Mouse (Mus musculus): ENCODE results near the gene Nfyc. TPM values are rescaled to one million over a fixed set of nuclear protein-coding genes. Genes with fewer than 3 reads are reported as not detected.

The Nfyc gene
- polyA plus RNA-seq, 1 experiment from 2014 or later: 126 TPM

DNA sequence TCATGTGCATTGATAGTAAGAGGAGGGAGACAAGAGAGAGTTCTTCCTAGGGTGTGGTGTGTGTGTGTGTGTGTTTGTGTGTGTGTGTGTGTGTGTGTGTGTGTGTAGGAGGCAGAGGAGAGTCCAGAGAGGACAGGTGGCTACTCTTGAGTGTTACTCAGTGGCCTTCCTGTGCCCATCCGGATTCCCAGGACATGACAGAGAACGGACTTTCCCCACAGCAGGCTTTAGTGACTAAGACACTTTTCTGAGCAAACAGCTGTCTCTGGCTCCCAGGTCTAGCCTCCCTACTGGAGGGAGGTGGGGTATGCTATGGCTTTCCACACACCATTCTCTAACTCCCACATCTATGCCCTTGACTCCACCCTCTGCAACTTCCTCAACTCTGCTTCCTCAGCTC, 81.8 kb downstream of the Nfyc start:
- H3K27me3 ChIP-seq (ENCODE audit: control insufficient read depth, insufficient read depth, low read length): peaks cover 40% of the 10 kb centered on the region

DNA sequence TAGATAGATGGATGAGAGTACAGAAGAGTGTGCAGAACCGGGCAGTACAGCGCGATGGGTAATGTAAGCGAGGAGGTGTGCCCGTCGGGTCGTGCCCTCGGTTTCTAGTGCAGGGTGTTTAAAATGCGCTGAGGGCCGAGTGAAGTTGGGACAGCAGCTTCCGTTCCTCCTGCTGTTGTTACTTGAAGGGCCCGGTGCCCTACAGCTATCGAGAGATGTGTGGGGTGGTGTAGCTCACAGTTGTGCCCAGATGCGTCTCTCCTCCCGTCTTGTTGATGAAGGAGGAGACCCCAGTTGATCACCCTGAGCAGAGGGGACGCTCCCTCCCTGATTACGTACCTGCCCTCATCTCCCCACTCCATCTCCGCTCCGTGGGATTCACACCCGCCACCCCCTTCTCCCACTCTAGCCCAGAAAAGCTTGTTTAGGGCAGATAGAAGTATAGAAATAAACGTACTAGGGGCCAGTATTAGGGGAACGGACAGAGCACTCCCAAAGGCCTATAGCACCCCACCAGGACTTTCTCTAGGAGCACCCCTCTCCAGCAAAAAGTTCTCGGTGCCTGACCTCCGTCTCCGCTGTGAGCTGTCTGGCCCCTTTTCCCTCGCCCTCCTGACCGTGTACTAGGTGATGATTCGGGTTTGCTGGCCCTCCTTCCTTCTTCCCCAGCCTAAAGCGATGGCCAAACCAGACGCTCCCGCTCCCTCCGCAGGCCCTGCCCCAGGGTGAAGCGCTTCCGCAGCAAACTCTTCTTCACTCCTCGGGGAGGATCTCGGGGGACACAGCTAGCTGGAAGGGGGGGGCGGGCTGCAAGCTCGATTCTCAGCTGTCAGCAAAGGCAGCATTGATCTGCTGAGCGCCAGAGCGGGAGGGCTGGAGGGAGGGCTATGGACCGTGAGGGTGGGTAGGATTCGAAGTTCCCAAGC, 83.2 kb downstream of the Nfyc start, which contains the start of gene Kcnq4:
Gene Kcnq4 (minus strand): TSS at position 672 of the 926 bp plus-strand sequence.
- Histone ChIP-seq H3K27ac (ENCODE audit: low read depth, low read length) (no peak within 1 kb of the TSS), H3K4me3 (ENCODE audit: low read depth, low read length) (peak within 1 kb of the TSS; percentile 67), H3K9me3 (ENCODE audit: control insufficient read depth, low read length) (no peaks in the 10 kb centered on the region), H3K27me3 (ENCODE audit: control insufficient read depth, insufficient read depth, low read length) (peaks cover 40% of the 10 kb centered on the region), H3K4me2 (ENCODE audit: low read depth) (peak within 1 kb of the TSS; percentile 100), H3K4me1 (ENCODE audit: control insufficient read depth, insufficient read depth, low read length) (0 out of 2 replicates have a peak, but pooled peaks cover 7% of the 10 kb centered on the region), H3K36me3 (ENCODE audit: control insufficient read depth, insufficient read depth, low read length) (no peaks in the 10 kb centered on the region), H3K9ac (ENCODE audit: low read length) (peak within 1 kb of the TSS; percentile 60)
- under 1% methylated on average over 42 of the region's 42 CpGs for WGBS
- 0 out of 2 replicates have a peak, but pooled peaks have one; percentile 10 for ATAC-seq (ENCODE audit: insufficient read depth, low FRiP score, low TSS enrichment)
- DNase-seq (ENCODE audit: low spot score): no peak

More for the DNA sequence above, 81.8 kb downstream of the Nfyc start:
- WGBS: 28% methylated on average over 2 of the region's 2 CpGs
- 0 out of 2 replicates have a peak, but pooled peaks cover 7% of the 10 kb centered on the region for H3K4me1 ChIP-seq (ENCODE audit: control insufficient read depth, insufficient read depth, low read length)
- ATAC-seq (ENCODE audit: insufficient read depth, low FRiP score, low TSS enrichment) (no peak), DNase-seq (ENCODE audit: low spot score) (no peak)
- H3K9ac ChIP-seq (ENCODE audit: low read length): no peak overlapping the region
- H3K4me2 ChIP-seq (ENCODE audit: low read depth): no peak overlapping the region
- H3K27ac ChIP-seq (ENCODE audit: low read depth, low read length): no peak overlapping the region
- no peak overlapping the region for H3K4me3 ChIP-seq (ENCODE audit: low read depth, low read length)
- H3K36me3 ChIP-seq (ENCODE audit: control insufficient read depth, insufficient read depth, low read length): no peaks in the 10 kb centered on the region
- H3K9me3 ChIP-seq (ENCODE audit: control insufficient read depth, low read length): no peaks in the 10 kb centered on the region

DNA sequence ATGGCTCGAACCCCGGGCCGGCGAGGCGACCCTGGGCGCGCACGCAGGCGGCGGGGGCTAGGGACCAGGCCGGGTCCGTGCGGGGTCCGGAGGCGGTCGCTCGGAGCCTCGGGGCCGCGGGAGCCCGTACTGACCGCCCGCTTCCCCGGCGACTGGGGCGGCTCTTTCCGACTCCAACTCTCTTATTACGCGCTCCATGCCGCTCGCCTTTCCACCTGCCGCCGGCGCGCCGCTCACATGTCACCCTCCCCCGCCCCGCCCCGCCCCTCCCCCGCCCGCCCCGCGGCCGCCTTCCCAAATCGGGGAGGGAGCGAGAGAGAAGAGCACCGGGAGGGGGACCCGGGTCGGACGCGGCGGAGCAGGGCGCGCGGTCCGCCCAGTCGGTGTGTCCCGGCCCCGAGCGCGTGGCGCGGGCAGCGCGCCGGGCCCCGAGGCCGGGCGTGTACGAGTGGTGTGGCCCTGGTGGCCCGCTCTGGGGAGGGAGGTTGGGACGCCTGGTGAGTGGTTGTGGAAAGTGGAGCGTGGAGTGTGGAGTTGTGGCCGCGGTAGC, 84.1 kb downstream of the Nfyc start:
- Histone ChIP-seq H3K9me3 (ENCODE audit: control insufficient read depth, low read length) (no peaks in the 10 kb centered on the region), H3K27ac (ENCODE audit: low read depth, low read length) (no peak overlapping the region), H3K27me3 (ENCODE audit: control insufficient read depth, insufficient read depth, low read length) (peaks cover 40% of the 10 kb centered on the region), H3K36me3 (ENCODE audit: control insufficient read depth, insufficient read depth, low read length) (no peaks in the 10 kb centered on the region), H3K4me3 (ENCODE audit: low read depth, low read length) (peak overlapping the region; percentile 67), H3K4me1 (ENCODE audit: control insufficient read depth, insufficient read depth, low read length) (0 out of 2 replicates have a peak, but pooled peaks cover 7% of the 10 kb centered on the region), H3K4me2 (ENCODE audit: low read depth) (peak overlapping the region; percentile 100), H3K9ac (ENCODE audit: low read length) (peak overlapping the region; percentile 60)
- ATAC-seq (ENCODE audit: insufficient read depth, low FRiP score, low TSS enrichment) (peak; percentile 42; the same call in 1 of the 2 replicates), DNase-seq (ENCODE audit: low spot score) (no peak)
- under 1% methylated on average over 39 of the region's 75 CpGs for WGBS

DNA sequence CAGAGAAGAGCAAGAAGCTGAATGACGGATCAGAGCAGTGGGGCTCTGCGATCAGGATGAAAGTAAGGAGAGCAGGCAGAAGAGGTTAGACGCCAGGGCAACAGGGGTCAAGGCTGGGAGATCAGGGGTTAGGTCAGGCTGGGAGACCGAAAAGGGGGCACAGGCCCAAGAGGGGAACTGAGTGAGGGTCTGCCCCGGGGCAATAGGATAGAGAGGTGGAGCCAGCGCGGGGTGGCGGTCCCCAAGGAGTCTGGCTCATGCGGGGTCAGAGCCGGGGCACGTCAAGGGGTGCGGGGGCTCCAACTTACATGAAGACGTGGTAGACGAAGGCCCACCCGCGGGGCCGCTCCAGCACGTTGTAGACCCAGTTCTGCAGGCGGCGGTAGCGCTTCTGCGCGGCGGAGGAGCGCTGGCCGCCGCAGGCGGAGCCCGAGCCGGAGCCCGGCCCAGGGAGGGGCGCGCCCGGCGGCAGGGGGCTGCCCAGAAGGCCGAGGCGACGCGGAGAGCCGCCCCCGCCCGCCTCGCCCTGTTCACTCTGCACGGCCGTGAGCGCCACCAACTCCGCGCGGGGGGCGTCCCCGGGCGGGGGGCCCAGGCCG, 84.7 kb downstream of the Nfyc start:
- WGBS: 3% methylated on average over 22 of the region's 53 CpGs
- Histone ChIP-seq H3K4me2 (ENCODE audit: low read depth) (peak overlapping the region; percentile 100), H3K27ac (ENCODE audit: low read depth, low read length) (no peak overlapping the region), H3K4me3 (ENCODE audit: low read depth, low read length) (peak overlapping the region; percentile 67), H3K27me3 (ENCODE audit: control insufficient read depth, insufficient read depth, low read length) (peaks cover 40% of the 10 kb centered on the region), H3K9me3 (ENCODE audit: control insufficient read depth, low read length) (no peaks in the 10 kb centered on the region), H3K9ac (ENCODE audit: low read length) (peak overlapping the region; percentile 60), H3K36me3 (ENCODE audit: control insufficient read depth, insufficient read depth, low read length) (no peaks in the 10 kb centered on the region), H3K4me1 (ENCODE audit: control insufficient read depth, insufficient read depth, low read length) (0 out of 2 replicates have a peak, but pooled peaks cover 7% of the 10 kb centered on the region)
- ATAC-seq (ENCODE audit: insufficient read depth, low FRiP score, low TSS enrichment): peak; percentile 43; the same call in 1 of the 2 replicates
- peak; percentile 57 for DNase-seq (ENCODE audit: low spot score)

DNA sequence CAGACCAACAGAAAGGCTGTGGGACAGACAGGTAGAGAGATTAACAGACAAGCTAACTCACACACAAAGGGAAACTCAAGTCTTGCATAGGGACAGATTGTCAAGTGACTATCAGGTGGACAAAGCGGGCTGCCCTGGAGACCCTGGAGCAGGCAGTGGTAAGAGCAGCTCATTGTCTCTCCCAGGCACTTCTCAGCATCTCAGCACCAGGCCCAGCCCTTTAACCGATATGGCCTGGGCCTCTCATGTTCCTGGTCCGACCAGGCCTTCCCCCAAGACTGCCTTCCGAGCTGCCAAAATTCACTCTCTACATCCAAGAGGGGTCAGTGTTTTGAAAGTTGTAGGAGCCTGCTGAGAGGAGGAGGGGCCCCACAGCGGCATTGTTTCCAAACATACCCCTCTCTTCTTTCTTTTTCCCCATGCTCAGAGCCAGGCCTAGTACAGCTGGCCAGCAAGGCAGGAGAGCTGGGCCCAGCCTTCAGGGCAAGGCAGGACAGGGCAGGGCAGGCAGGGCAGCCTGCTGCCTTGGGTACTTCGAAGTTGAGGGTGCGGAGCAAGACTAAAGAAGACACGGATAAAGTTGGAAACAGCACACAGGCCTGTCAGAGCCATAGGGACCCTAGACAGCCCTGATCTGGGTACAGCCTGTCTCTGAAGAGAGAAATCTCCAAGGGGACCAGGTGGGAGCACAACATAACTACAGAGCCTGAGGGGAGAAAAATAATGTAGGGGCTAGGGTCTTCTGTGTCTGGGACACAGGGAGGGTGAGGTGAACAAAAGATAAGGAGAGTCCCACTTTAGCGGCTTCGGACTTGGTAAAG, 85.4 kb downstream of the Nfyc start:
- no peak overlapping the region for H3K27ac ChIP-seq (ENCODE audit: low read depth, low read length)
- H3K36me3 ChIP-seq (ENCODE audit: control insufficient read depth, insufficient read depth, low read length): no peaks in the 10 kb centered on the region
- no peak overlapping the region for H3K4me3 ChIP-seq (ENCODE audit: low read depth, low read length)
- DNase-seq (ENCODE audit: low spot score) (no peak), ATAC-seq (ENCODE audit: insufficient read depth, low FRiP score, low TSS enrichment) (no peak)
- H3K4me2 ChIP-seq (ENCODE audit: low read depth): 0 out of 2 replicates have a peak overlapping the region, but pooled peaks have one; percentile 4
- H3K4me1 ChIP-seq (ENCODE audit: control insufficient read depth, insufficient read depth, low read length): 0 out of 2 replicates have a peak, but pooled peaks cover 7% of the 10 kb centered on the region
- H3K9me3 ChIP-seq (ENCODE audit: control insufficient read depth, low read length): no peaks in the 10 kb centered on the region
- 11% methylated on average over 10 of the region's 10 CpGs for WGBS
- H3K27me3 ChIP-seq (ENCODE audit: control insufficient read depth, insufficient read depth, low read length): peaks cover 40% of the 10 kb centered on the region
- peak overlapping the region; percentile 26; the same call in 1 of the 2 replicates for H3K9ac ChIP-seq (ENCODE audit: low read length)

DNA sequence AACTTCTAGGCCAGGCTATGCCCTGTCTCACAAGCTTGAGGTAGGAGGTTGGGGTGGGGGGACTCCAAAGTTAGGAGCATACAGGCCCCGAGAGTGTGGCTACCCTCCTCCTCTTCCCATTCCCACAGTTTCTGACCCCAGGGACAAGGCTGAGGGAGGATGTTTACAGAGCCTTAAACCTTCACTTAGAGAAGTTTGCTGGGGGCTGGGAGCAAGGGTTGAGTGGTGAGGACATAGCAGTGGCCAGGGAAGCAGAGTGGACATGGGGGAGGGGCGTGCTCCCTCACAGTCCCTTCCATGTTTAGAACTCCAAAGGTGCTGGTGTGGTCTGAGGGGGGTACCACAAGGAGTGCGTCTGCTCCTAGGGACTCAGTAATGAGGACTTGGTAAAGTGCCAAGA, 87.7 kb downstream of the Nfyc start:
- Histone ChIP-seq H3K4me1 (ENCODE audit: control insufficient read depth, insufficient read depth, low read length) (0 out of 2 replicates have a peak, but pooled peaks cover 7% of the 10 kb centered on the region), H3K4me3 (ENCODE audit: low read depth, low read length) (no peak overlapping the region), H3K36me3 (ENCODE audit: control insufficient read depth, insufficient read depth, low read length) (no peaks in the 10 kb centered on the region), H3K9me3 (ENCODE audit: control insufficient read depth, low read length) (no peaks in the 10 kb centered on the region), H3K4me2 (ENCODE audit: low read depth) (no peak overlapping the region), H3K27ac (ENCODE audit: low read depth, low read length) (no peak overlapping the region), H3K27me3 (ENCODE audit: control insufficient read depth, insufficient read depth, low read length) (peaks cover 25% of the 10 kb centered on the region), H3K9ac (ENCODE audit: low read length) (no peak overlapping the region)
- ATAC-seq (ENCODE audit: insufficient read depth, low FRiP score, low TSS enrichment) (no peak), DNase-seq (ENCODE audit: low spot score) (no peak)
- 87% methylated on average over 3 of the region's 3 CpGs for WGBS

DNA sequence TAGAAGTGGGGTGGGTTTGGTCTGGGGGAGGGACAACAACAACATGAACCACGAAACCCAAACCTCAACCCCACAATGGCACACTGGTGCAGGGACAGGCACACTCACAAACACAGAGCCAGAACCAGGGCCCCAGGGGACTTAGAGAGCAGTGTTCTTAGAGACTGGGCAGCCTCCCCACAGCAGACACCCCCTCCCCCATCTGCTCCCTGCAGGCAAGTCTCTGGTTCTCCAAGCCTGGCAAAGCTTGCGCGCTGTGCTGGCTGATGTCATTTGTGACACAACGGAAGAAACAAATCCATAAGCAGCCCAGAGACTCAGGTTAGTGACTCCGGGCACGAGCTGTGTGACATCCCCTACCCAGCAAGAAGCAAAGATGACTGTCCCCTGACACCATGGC, 90.1 kb downstream of the Nfyc start:
- H3K36me3 ChIP-seq (ENCODE audit: control insufficient read depth, insufficient read depth, low read length): no peaks in the 10 kb centered on the region
- no peak overlapping the region for H3K4me3 ChIP-seq (ENCODE audit: low read depth, low read length)
- no peak for DNase-seq (ENCODE audit: low spot score)
- no peak overlapping the region for H3K9ac ChIP-seq (ENCODE audit: low read length)
- H3K27ac ChIP-seq (ENCODE audit: low read depth, low read length): no peak overlapping the region
- no peak overlapping the region for H3K4me2 ChIP-seq (ENCODE audit: low read depth)
- no peaks in the 10 kb centered on the region for H3K9me3 ChIP-seq (ENCODE audit: control insufficient read depth, low read length)
- WGBS: 80% methylated on average over 6 of the region's 6 CpGs
- 0 out of 2 replicates have a peak, but pooled peaks cover 4% of the 10 kb centered on the region for H3K4me1 ChIP-seq (ENCODE audit: control insufficient read depth, insufficient read depth, low read length)
- ATAC-seq (ENCODE audit: insufficient read depth, low FRiP score, low TSS enrichment): no peak
- H3K27me3 ChIP-seq (ENCODE audit: control insufficient read depth, insufficient read depth, low read length): peaks cover 1% of the 10 kb centered on the region; the same call in 1 of the 2 replicates

Measured in neural tube, embryonic 11.5 days (tissue).